Mouse (Mus musculus) heart, adult 9 months (tissue): ENCODE results near the gene Kcns1.

Experiments
- DNase-seq, 2 experiments: peaks; one replicate each; pipeline ENCODE4 v3.0.0; 2022; ENCODE audit warnings: low spot score in 2 of 2

Kcns1 gene

GRCm38 (mm10) chr2:164123169-164123766 lies 47.6 kb downstream of the Kcns1 start:
- DNase-seq = no peak

GRCm38 (mm10) chr2:164119503-164119902 lies 51.4 kb downstream of the Kcns1 start:
- no peak for DNase-seq

GRCm38 (mm10) chr2:164115531-164115930 lies 55.4 kb downstream of the Kcns1 start:
- DNase-seq = no peak

- DNase-seq = no peak
These were observed 56.9 kb downstream of the Kcns1 start for GRCm38 (mm10) chr2:164114051-164114450.
